Comparison of ENCODE assay signal across 8 mouse cellular contexts in genomic region chr13:56634920-56635319, GRCm38 (mm10). TPM values are rescaled to one million over a fixed set of nuclear protein-coding genes. Genes with fewer than 3 reads are reported as not detected.
DNase-seq lines count a peak whose midpoint lies in the region; ATAC-seq lines count a peak whose summit lies in the region.

No protein-coding gene starts in this region.

- H3K4me2 ChIP-seq in liver, embryonic 13.5 days: no peak overlapping the region

- no peak overlapping the region for H3K4me3 ChIP-seq in liver, embryonic 13.5 days (replicated peaks)

- H3K36me3 ChIP-seq in liver, embryonic 13.5 days: no peaks in the 10 kb centered on the region

- H3K27me3 ChIP-seq in liver, embryonic 13.5 days: no peaks in the 10 kb centered on the region

- 33% methylated on average over 7 of the region's 7 CpGs for WGBS in liver, embryonic 13.5 days (ENCODE audit: insufficient replicate concordance)

- H3K9me3 ChIP-seq in liver, embryonic 13.5 days (replicated peaks): no peaks in the 10 kb centered on the region

- H3K27ac ChIP-seq in liver, embryonic 13.5 days: peak overlapping the region; percentile 29; the same call in 1 of the 2 replicates

- H3K9ac ChIP-seq in liver, embryonic 13.5 days: no peak overlapping the region

- H3K4me1 ChIP-seq in liver, embryonic 13.5 days (replicated peaks): peaks cover 13% of the 10 kb centered on the region

- DNase-seq in embryo, embryonic 10 days (ENCODE audit: low spot score): peak; percentile 38
- no peak for DNase-seq in embryo, embryonic 9.5 days (ENCODE audit: extremely low spot score)
- peak; percentile 62 for DNase-seq in heart, postnatal 4 days
- no peak for DNase-seq in liver, embryonic 13.5 days
- no peak for DNase-seq in layer of hippocampus, postnatal 36 days
- DNase-seq in layer of hippocampus, adult 18-20 months (ENCODE audit: low spot score in 2 of 2): no peak
- DNase-seq in spleen, postnatal 10 days (ENCODE audit: low spot score in 2 of 2): no peak

- 0 out of 2 replicates have a peak, but pooled peaks have one; percentile 31 for ATAC-seq in common myeloid progenitor, adult 5-6 weeks (replicated peaks; ENCODE audit: low read depth, poor library complexity, severe bottlenecking)
- ATAC-seq in liver, embryonic 13.5 days (ENCODE audit: low read depth): no peak

RNA-seq across cellular contexts. Expression of gene Tgfbi, which starts 25.6 kb away (rescaled TPM):
- 5.5 and 7.2 TPM in 2 replicates for total RNA-seq in common myeloid progenitor, adult 5-6 weeks (2017)
- total RNA-seq in heart, postnatal 4 days (2021): 10 to 100 TPM; 20.0 to 24.1 TPM
- polyA plus RNA-seq in liver, embryonic 13.5 days (2015; fragmentation: Nextera tagmentation; extraction: Ambion mirVana): 9.7 and 10.5 TPM in 2 replicates
- total RNA-seq in layer of hippocampus, postnatal 36 days (2021): 1 to 10 TPM; 2.8 to 3.4 TPM
- total RNA-seq in layer of hippocampus, adult 18-20 months (2021): 1 to 10 TPM; 2.4 to 3.2 TPM

Comparison
In these comparisons a context has a peak if more than half of its experiments do, and no peak if none do; other contexts are left out.
1. DNase-seq: peak in embryo, embryonic 10 days (single experiment) and heart, postnatal 4 days (single experiment); none in embryo, embryonic 9.5 days (single experiment), liver, embryonic 13.5 days (single experiment), layer of hippocampus, postnatal 36 days (0 of 2), layer of hippocampus, adult 18-20 months (0 of 2) and spleen, postnatal 10 days (0 of 2).